Mouse (Mus musculus): ENCODE measurements around the gene Fmo3.

- TF ChIP-seq CTCF (IDR thresholded peaks at IDR 0.05; ENCODE audit: control insufficient read depth, insufficient read depth, insufficient replicate concordance, low read depth, low read length): no peak
- TF ChIP-seq POLR2A (IDR thresholded peaks at IDR 0.05; ENCODE audit: control insufficient read depth, low read depth, low read length): no peak
Observed at GRCm38 (mm10) chr1:162963556-162963955, 20.8 kb downstream of the Fmo3 start.
